Comparison of ENCODE assay signal across 8 mouse cellular contexts in the genomic region with DNA sequence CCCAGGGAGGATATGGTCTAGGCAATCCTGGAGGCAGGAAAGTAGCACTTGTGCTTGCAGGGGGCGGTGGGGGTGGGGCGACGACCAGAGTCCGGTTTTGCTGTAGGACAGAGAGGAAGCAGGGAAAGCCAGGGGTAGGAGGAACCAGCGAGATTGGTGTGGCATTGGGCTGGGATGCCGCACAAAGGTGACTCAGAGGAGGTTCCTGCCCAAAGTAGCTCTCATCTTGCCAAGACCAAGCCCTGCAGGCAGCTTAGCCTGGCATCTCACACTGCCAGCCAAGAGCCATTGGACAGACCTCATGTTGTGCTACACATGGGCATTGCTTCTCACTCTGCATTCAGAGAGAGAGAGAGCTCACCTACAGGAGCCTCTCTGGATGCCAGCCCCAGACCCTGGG. TPM values are rescaled to one million over a fixed set of nuclear protein-coding genes. Genes with fewer than 3 reads are reported as not detected.
DNase-seq lines count a peak whose midpoint lies in the region; ATAC-seq and TF ChIP-seq lines count a peak whose summit lies in the region.

A gene (plus strand): TSS at position 283 of the 400 bp plus-strand sequence.

- H3K27me3 ChIP-seq in heart, embryonic 15.5 days, result no peaks in the 10 kb centered on the region; the same call in 1 of the 2 replicates
- no peaks in the 10 kb centered on the region for H3K27me3 ChIP-seq in midbrain, embryonic 14.5 days (ENCODE audit: control insufficient read depth, insufficient read depth, low read length)

- no peaks in the 10 kb centered on the region for H3K36me3 ChIP-seq in heart, embryonic 15.5 days
- 0 out of 2 replicates have a peak, but pooled peaks cover 3% of the 10 kb centered on the region for H3K36me3 ChIP-seq in midbrain, embryonic 14.5 days (ENCODE audit: control insufficient read depth, insufficient read depth, low read length)

- WGBS in heart, embryonic 15.5 days, result 28% methylated on average over 6 of the region's 6 CpGs
- 25% methylated on average over 6 of the region's 6 CpGs for WGBS in midbrain, embryonic 14.5 days

- DNase-seq in gastrocnemius, adult 2 months, result peak; percentile 56
- DNase-seq in gastrocnemius, adult 18-20 months (ENCODE audit: low spot score), result no peak
- peak; percentile 61 for DNase-seq in Muller cell, postnatal 12 days (ENCODE audit: inconsistent ontology term)
- no peak for DNase-seq in left cerebral cortex, postnatal 25 days (ENCODE audit: low spot score in 2 of 2)
- no peak for DNase-seq in midbrain, embryonic 14.5 days
- no peak for DNase-seq in c-Kit-positive CD71-positive TER-119-positive erythroid progenitor cells, embryonic 14.5 days (ENCODE audit: low spot score)

- intact Hi-C loops in gastrocnemius, adult 2 months (cut with DNase I), result no loop called here
- intact Hi-C loops in left cerebral cortex, postnatal 25 days (cut with DNase I), result no loop called here

- no peak for ATAC-seq in heart, embryonic 15.5 days (replicated peaks; ENCODE audit: insufficient number of reproducible peaks, insufficient read depth, low FRiP score, low read depth)
- ATAC-seq in midbrain, embryonic 14.5 days (ENCODE audit: low FRiP score, low TSS enrichment), result no peak

- H3K9ac ChIP-seq in heart, embryonic 15.5 days, result peak within 1 kb of the TSS; percentile 91
- peak within 1 kb of the TSS; percentile 98 for H3K9ac ChIP-seq in midbrain, embryonic 14.5 days (replicated peaks; ENCODE audit: low read length)

- H3K4me3 ChIP-seq in gastrocnemius, adult 2 months, result peak within 1 kb of the TSS; percentile 97
- peak within 1 kb of the TSS; percentile 73 for H3K4me3 ChIP-seq in cortical plate, adult 2 months (ENCODE audit: insufficient read depth, low read length)
- peak within 1 kb of the TSS; percentile 94 for H3K4me3 ChIP-seq in heart, embryonic 15.5 days
- peak within 1 kb of the TSS; percentile 86 for H3K4me3 ChIP-seq in midbrain, embryonic 14.5 days (replicated peaks; ENCODE audit: low read depth, low read length)

- no peak for TF ChIP-seq CTCF in gastrocnemius, adult 2 months (IDR thresholded peaks at IDR 0.05)
- TF ChIP-seq CTCF in cortical plate, adult 2 months (IDR thresholded peaks at IDR 0.05; ENCODE audit: extremely low read depth, insufficient read depth, low read length), result no peak

- H3K9me3 ChIP-seq in heart, embryonic 15.5 days (replicated peaks), result no peaks in the 10 kb centered on the region
- no peaks in the 10 kb centered on the region for H3K9me3 ChIP-seq in midbrain, embryonic 14.5 days (ENCODE audit: control insufficient read depth, low read length)

- peaks cover 17% of the 10 kb centered on the region; the same call in 1 of the 2 replicates for H3K4me1 ChIP-seq in cortical plate, adult 2 months (ENCODE audit: control insufficient read depth, insufficient read depth, low read length)
- H3K4me1 ChIP-seq in heart, embryonic 15.5 days (replicated peaks), result peaks cover 52% of the 10 kb centered on the region
- peaks cover 39% of the 10 kb centered on the region for H3K4me1 ChIP-seq in midbrain, embryonic 14.5 days (ENCODE audit: control insufficient read depth, insufficient read depth, low read length)

- H3K4me2 ChIP-seq in heart, embryonic 15.5 days, result peak within 1 kb of the TSS; percentile 92
- peak within 1 kb of the TSS; percentile 93 for H3K4me2 ChIP-seq in midbrain, embryonic 14.5 days (ENCODE audit: low read length)

- TF ChIP-seq POLR2A in cortical plate, adult 2 months (IDR thresholded peaks at IDR 0.05; ENCODE audit: extremely low read depth, insufficient read depth, low read length), result no peak

- peak within 1 kb of the TSS; percentile 90 for H3K27ac ChIP-seq in gastrocnemius, adult 2 months
- H3K27ac ChIP-seq in cortical plate, adult 2 months (ENCODE audit: insufficient read depth, low read length), result no peak within 1 kb of the TSS
- peak within 1 kb of the TSS; percentile 86 for H3K27ac ChIP-seq in heart, embryonic 15.5 days
- H3K27ac ChIP-seq in midbrain, embryonic 14.5 days (replicated peaks; ENCODE audit: low read depth, low read length), result peak within 1 kb of the TSS; percentile 91

RNA-seq across cellular contexts. Expression of the gene that starts here (rescaled TPM):
- total RNA-seq in gastrocnemius, adult 2 months (2021), result 10 to 100 TPM in 1 of 2 experiments, 1 to 10 TPM in 1; 5.8 to 11.4 TPM
- 10 to 100 TPM in 1 of 2 experiments, 1 to 10 TPM in 1; 7.6 to 12.1 TPM for total RNA-seq in gastrocnemius, adult 18-20 months (2021)
- 32.6 and 34.3 TPM in 2 replicates for polyA plus RNA-seq in cortical plate, adult 2 months (2012; rRNA removed)
- 16.9 and 19.5 TPM in 2 replicates for polyA plus RNA-seq in heart, embryonic 15.5 days (2015; fragmentation: Nextera tagmentation; extraction: Ambion mirVana)
- total RNA-seq in left cerebral cortex, postnatal 25 days (2021), result 10 to 100 TPM; 42.0 to 47.6 TPM
- 29.5 and 31.0 TPM in 2 replicates for polyA plus RNA-seq in midbrain, embryonic 14.5 days (2014; fragmentation: Nextera tagmentation; extraction: Ambion mirVana)

Comparison
In these comparisons a context has a peak if more than half of its experiments do, and no peak if none do; other contexts are left out.
1. DNase-seq: peak in gastrocnemius, adult 2 months (single experiment) and Muller cell, postnatal 12 days (single experiment); none in gastrocnemius, adult 18-20 months (single experiment), left cerebral cortex, postnatal 25 days (0 of 2), midbrain, embryonic 14.5 days (single experiment) and c-Kit-positive CD71-positive TER-119-positive erythroid progenitor cells, embryonic 14.5 days (single experiment).
2. Peak in every context shown above with its lines, with median percentiles within 50 percentile points of each other: H3K4me3 ChIP-seq.